Mouse (Mus musculus) myocyte (in vitro differentiated cells): ENCODE data around the gene Iqsec3. TPM values are rescaled to one million over a fixed set of nuclear protein-coding genes. Genes with fewer than 3 reads are reported as not detected.

Experiments used
- H3K27me3 ChIP-seq: one replicate; pipeline ENCODE4 v1.6.1; 2011; ENCODE audit not compliant: control insufficient read depth, insufficient read depth, insufficient read length
- H3K36me3 ChIP-seq: one replicate; pipeline ENCODE4 v1.6.1; 2011; ENCODE audit not compliant: control insufficient read depth, insufficient read depth
- H3K4me2 ChIP-seq: one replicate; pipeline ENCODE4 v1.6.1; 2011; ENCODE audit warnings: low read depth, control low read depth
- H3K4me3 ChIP-seq: one replicate; pipeline ENCODE4 v1.5.1; 2011; ENCODE audit warnings: mild to moderate bottlenecking, control low read depth, moderate library complexity
- H3K79me2 ChIP-seq: one replicate; pipeline ENCODE4 v1.6.1; 2011; ENCODE audit not compliant: control insufficient read depth, insufficient read depth
- H3ac ChIP-seq: one replicate; pipeline ENCODE4 v1.6.1; 2011; ENCODE audit not compliant: control insufficient read depth, insufficient read length
- CEBPB ChIP-seq: IDR thresholded peaks from 2 replicates; pipeline ENCODE4 v1.6.1; 2011; ENCODE audit warnings: mild to moderate bottlenecking, moderate library complexity; ENCODE audit not compliant: poor library complexity, insufficient read depth, severe bottlenecking
- E2F4 ChIP-seq: IDR thresholded peaks from one replicate; pipeline ENCODE4 v1.6.1; 2011; ENCODE audit warnings: mild to moderate bottlenecking, control low read depth, moderate library complexity; ENCODE audit not compliant: insufficient read depth
- MAX ChIP-seq: IDR thresholded peaks from one replicate; pipeline ENCODE4 v1.6.1; 2011; ENCODE audit warnings: low read depth, mild to moderate bottlenecking, control low read depth
- MYOD1 ChIP-seq, 3 experiments: IDR thresholded peaks; one replicate each; pipeline ENCODE4 v1.6.1; 2011; ENCODE audit warnings: control low read depth in 2 of 3, low read depth in 2 of 3, mild to moderate bottlenecking in 2 of 3, moderate library complexity in 1 of 3; ENCODE audit not compliant: insufficient read length in 2 of 3, control insufficient read depth in 1 of 3
- MYOG ChIP-seq, 3 experiments: IDR thresholded peaks; one replicate each; pipeline ENCODE4 v1.6.1; 2011; ENCODE audit warnings: control low read depth in 2 of 3, low read depth in 2 of 3, mild to moderate bottlenecking in 2 of 3; ENCODE audit not compliant: insufficient read length in 2 of 3, control insufficient read depth in 1 of 3, insufficient read depth in 1 of 3
- POLR2A ChIP-seq: IDR thresholded peaks from one replicate; pipeline ENCODE4 v1.6.1; 2011; ENCODE audit warnings: low read depth, mild to moderate bottlenecking, control low read depth, moderate library complexity; ENCODE audit not compliant: insufficient read length
- POLR2AphosphoS2 ChIP-seq: IDR thresholded peaks from one replicate; pipeline ENCODE4 v1.6.1; 2011; ENCODE audit warnings: low read depth, control low read depth; ENCODE audit not compliant: insufficient read length
- REST ChIP-seq: IDR thresholded peaks from one replicate; pipeline ENCODE4 v1.6.1; 2011; ENCODE audit warnings: mild to moderate bottlenecking, control low read depth, moderate library complexity; ENCODE audit not compliant: insufficient read depth, insufficient read length
- SRF ChIP-seq: IDR thresholded peaks from one replicate; pipeline ENCODE4 v1.6.1; 2011; ENCODE audit warnings: low read depth; ENCODE audit not compliant: control insufficient read depth, insufficient read length
- TCF12 ChIP-seq: IDR thresholded peaks from one replicate; pipeline ENCODE4 v1.6.1; 2011; ENCODE audit warnings: mild to moderate bottlenecking, control low read depth; ENCODE audit not compliant: poor library complexity, insufficient read depth, severe bottlenecking
- TCF3 ChIP-seq: IDR thresholded peaks from one replicate; pipeline ENCODE4 v1.6.1; 2011; ENCODE audit warnings: low read depth, control low read depth; ENCODE audit not compliant: insufficient read length
- USF1 ChIP-seq: IDR thresholded peaks from one replicate; pipeline ENCODE4 v1.6.1; 2011; ENCODE audit warnings: low read depth, mild to moderate bottlenecking, control low read depth, moderate library complexity
- polyA plus RNA-seq: library from polyadenylated mRNA; unstranded; fragments of >200 nt; fragmentation: generic; extraction: Trizol; gene quantifications from one replicate; pipeline ENCODE4 v1.2.1, GENCODE M21; 2012; ENCODE audit warnings: missing spikeins

Iqsec3 gene
- polyA plus RNA-seq, 1 experiment, result 0.25 TPM

DNA sequence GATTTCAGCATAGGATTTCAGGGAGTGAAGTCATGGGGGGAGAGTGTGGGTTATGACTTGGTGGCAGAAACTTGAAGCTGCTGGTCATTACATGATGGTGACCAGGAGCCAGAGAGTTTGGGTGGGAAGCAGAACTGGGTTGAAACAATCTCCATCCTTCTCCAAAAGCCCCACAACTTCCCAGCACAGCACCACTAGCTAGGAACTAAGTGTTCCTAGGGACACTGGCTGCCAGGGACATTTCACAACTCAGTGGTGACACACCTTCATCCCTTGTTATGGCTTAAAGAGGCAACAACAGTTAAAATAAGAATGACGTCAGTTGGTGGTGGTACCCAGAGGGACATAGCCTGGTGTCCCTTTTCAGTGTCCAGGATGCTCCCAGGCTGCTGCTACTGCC lies 117.4 kb downstream of the Iqsec3 start:
- Histone ChIP-seq H3K4me3 (no peak overlapping the region), H3K27me3 (no peaks in the 10 kb centered on the region), H3K4me2 (no peak overlapping the region), H3K36me3 (no peaks in the 10 kb centered on the region), H3K79me2 (no peaks in the 10 kb centered on the region), H3ac (no peak overlapping the region)
- TF ChIP-seq E2F4 (no peak), TCF12 (no peak), REST (no peak), MAX (no peak), USF1 (no peak), POLR2A (no peak)

DNA sequence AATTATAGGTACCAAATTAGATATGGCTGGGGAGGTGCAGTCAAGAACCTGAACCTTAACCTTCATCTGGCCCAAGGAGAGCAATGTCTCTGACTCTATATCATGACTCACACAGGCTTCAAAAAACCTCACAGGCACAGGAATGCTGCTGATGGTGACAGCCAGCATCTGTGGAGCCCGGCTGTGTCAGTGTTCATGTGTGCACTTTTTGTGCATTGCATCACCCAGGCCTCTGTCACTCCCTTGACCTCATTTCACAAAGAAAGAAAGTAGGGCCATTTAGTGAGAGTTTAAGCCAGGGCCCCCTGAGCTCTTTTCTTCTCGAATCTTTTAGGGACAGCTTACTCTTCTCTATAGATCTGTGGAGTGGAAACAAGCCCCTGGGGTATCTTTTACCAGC lies 121.2 kb downstream of the Iqsec3 start:
- no peaks in the 10 kb centered on the region for H3K79me2 ChIP-seq

DNA sequence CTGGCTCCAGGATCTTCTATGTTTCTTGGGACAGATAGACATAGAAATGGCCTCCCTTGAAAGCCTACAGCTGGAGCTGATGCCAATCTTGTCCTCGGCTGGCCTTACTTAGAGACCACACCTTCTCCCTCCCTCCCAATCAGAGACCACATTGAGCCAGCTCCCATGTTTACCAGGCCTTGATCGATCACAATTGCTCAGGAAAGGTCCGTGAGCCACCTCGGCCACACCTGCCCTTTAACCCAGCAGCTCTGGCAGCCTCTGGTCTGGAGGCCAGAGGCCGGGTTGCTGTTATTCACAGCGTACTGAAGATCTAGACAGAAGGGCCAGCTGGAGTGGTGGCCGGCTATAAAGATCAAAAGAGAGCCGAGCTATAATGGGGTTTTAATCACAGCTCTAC lies 127.0 kb downstream of the Iqsec3 start:
- TF ChIP-seq E2F4 (no peak), SRF (no peak)
- no peaks in the 10 kb centered on the region for H3K36me3 ChIP-seq
- no peak overlapping the region for H3K4me3 ChIP-seq
- peaks cover 2% of the 10 kb centered on the region for H3K27me3 ChIP-seq
- no peak overlapping the region for H3K4me2 ChIP-seq
- H3ac ChIP-seq, result no peak overlapping the region
- H3K79me2 ChIP-seq, result no peaks in the 10 kb centered on the region

More for the DNA sequence above, 121.2 kb downstream of the Iqsec3 start:
- Histone ChIP-seq H3K4me2 (no peak overlapping the region), H3K27me3 (no peaks in the 10 kb centered on the region), H3K36me3 (no peaks in the 10 kb centered on the region), H3ac (no peak overlapping the region), H3K4me3 (no peak overlapping the region)
- TF ChIP-seq POLR2A (no peak), POLR2AphosphoS2 (no peak), E2F4 (no peak), SRF (no peak), USF1 (no peak), MAX (no peak), TCF3 (no peak), CEBPB (no peak), MYOD1 (IDR thresholded peaks at IDR 0.05; ENCODE audit: control insufficient read depth in 1 of 3, insufficient read length in 2 of 3, low read depth in 2 of 3) (no peak), TCF12 (no peak), MYOG (IDR thresholded peaks at IDR 0.05; ENCODE audit: control insufficient read depth in 1 of 3, insufficient read depth in 1 of 3, insufficient read length in 2 of 3, low read depth in 2 of 3) (no peak), REST (no peak)

DNA sequence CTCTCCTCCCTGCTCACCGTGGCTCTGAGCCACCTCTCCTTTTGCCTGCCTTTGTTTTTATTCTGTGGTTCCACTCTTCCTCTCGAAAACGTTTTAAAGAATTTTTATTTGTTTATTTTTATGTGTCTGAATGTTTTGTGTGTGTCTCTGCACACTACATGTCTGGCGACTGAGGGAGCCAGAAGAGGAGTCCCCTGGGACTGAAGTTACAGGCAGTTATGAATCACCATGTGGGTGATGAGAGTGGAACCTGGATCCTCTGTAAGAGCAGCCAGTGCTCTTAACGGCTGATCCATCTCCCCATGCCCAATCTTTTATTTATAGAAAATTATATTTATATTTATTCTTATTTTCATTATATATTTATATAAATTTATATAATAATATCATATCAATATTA lies 129.1 kb downstream of the Iqsec3 start:
- no peaks in the 10 kb centered on the region for H3K79me2 ChIP-seq
- no peak overlapping the region for H3ac ChIP-seq
- TF ChIP-seq MYOG (IDR thresholded peaks at IDR 0.05; ENCODE audit: control insufficient read depth in 1 of 3, insufficient read depth in 1 of 3, insufficient read length in 2 of 3, low read depth in 2 of 3) (no peak), CEBPB (no peak), MYOD1 (IDR thresholded peaks at IDR 0.05; ENCODE audit: control insufficient read depth in 1 of 3, insufficient read length in 2 of 3, low read depth in 2 of 3) (no peak)
- peaks cover 5% of the 10 kb centered on the region for H3K27me3 ChIP-seq
- no peaks in the 10 kb centered on the region for H3K36me3 ChIP-seq
- H3K4me3 ChIP-seq, result no peak overlapping the region
- no peak overlapping the region for H3K4me2 ChIP-seq

DNA sequence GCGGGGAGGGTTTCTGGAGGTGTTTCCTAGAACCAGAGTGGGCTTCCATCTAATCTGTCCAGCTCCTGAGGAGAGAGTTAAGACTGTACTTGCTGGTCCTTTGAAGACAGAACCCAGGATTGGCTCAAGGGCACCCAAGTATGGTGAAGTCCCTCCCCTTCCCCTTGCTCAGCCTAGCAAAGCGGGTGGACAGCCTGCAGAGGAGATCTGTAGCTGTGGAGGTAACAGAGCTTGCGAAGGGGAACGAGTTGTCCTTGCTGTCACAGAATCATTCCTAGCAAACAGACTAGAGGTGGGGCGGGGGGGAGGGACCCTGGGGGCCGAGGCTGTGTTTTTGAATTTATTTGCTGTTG lies 129.7 kb downstream of the Iqsec3 start:
- Histone ChIP-seq H3K4me3 (no peak overlapping the region), H3K4me2 (no peak overlapping the region), H3K27me3 (peaks cover 9% of the 10 kb centered on the region), H3ac (no peak overlapping the region), H3K79me2 (no peaks in the 10 kb centered on the region), H3K36me3 (no peaks in the 10 kb centered on the region)
- no peak for TF ChIP-seq TCF3
- no peak for TF ChIP-seq MYOG (IDR thresholded peaks at IDR 0.05; ENCODE audit: control insufficient read depth in 1 of 3, insufficient read depth in 1 of 3, insufficient read length in 2 of 3, low read depth in 2 of 3)
- no peak for TF ChIP-seq POLR2AphosphoS2
- no peak for TF ChIP-seq SRF
- TF ChIP-seq REST, result no peak

DNA sequence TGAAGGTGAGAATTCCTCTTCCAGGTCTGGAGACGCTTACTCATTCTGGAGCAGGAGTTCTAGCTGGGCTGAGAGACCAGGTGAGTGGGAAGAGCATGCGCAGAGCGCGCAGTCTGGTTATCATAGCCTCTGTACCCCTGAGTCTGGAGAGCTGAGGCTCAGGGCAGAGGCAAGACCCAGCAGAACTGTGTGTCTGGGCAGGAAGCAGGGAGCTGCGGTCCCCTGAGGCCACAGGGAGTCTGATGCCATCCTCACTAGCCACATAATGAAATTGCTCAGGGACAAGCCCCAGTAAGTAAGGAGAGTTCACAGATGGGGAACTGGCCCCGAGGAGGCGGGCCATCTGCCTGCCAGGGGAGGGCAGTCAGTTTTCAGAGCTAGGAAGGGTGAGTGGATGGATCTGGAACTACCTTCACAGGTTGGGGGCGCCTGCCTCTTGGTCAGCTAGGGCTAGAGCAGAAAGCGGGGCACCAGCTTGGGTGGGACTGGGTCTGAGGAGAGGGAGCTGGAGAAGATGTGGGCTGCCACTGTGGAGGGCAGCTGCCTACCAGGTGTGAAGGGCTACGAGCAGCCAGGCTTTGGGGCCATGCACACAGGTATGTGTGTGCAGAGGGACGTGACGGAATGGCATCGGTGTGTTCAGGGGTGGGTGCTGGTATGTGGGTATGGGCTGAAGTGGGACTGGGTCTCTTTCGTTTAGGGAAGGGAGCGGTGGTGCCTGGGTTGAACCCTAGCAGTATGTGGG lies 130.3 kb downstream of the Iqsec3 start, which contains the start of gene Slc6a12:
TSS of gene Slc6a12 (plus strand) at position 51 of the 745 bp plus-strand sequence.
- Histone ChIP-seq H3K4me2 (no peak within 1 kb of the TSS), H3K79me2 (no peaks in the 10 kb centered on the region), H3K36me3 (no peaks in the 10 kb centered on the region), H3K27me3 (peaks cover 11% of the 10 kb centered on the region), H3K4me3 (no peak within 1 kb of the TSS), H3ac (no peak within 1 kb of the TSS)
- TF ChIP-seq SRF (no peak), CEBPB (no peak), POLR2A (no peak), REST (no peak), E2F4 (no peak), MYOG (IDR thresholded peaks at IDR 0.05; ENCODE audit: control insufficient read depth in 1 of 3, insufficient read depth in 1 of 3, insufficient read length in 2 of 3, low read depth in 2 of 3) (no peak), MAX (no peak), USF1 (no peak), POLR2AphosphoS2 (no peak), TCF12 (no peak), MYOD1 (IDR thresholded peaks at IDR 0.05; ENCODE audit: control insufficient read depth in 1 of 3, insufficient read length in 2 of 3, low read depth in 2 of 3) (no peak), TCF3 (no peak)
